Mouse (Mus musculus) cerebellum, adult (tissue): ENCODE data around the gene Zfp365.

ENCODE experiments used
- ATAC-seq: cut with Nextera tagmentation; 2 replicates; pipeline ENCODE4 v1.9.2; 2017; ENCODE audit warnings: mild to moderate bottlenecking, moderate library complexity, mixed read lengths; ENCODE audit not compliant: insufficient number of reproducible peaks, low FRiP score, low TSS enrichment

Gene Zfp365

GRCm38 (mm10) chr10:67912337-67912776 is at the start of gene Zfp365:
Gene Zfp365 (minus strand): TSS chr10:67912662.
- peak; percentile 85 for ATAC-seq

GRCm38 (mm10) chr10:67959982-67960381 is 47.5 kb upstream of the Zfp365 start:
- no peak for ATAC-seq

DNA sequence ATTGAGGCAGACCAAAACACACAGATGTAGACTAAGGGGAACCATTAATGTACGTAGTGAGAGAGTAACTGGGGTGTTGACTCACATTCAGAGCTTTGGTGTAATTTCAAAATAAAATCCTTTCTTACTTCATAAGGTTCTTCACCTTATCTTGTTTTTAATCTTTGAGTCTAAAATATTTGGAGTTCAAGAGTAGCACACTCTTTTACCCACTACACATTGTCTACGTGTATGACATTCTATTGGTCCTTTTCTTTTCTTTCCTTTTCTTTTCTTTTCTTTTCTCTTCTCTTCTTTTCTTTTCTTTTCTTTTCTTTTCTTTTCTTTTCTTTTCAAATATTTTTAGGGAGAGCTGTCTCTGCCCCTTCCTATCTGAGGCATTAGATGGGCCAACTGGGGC is 43.5 kb upstream of the Zfp365 start:
- no peak for ATAC-seq

- ATAC-seq = no peak
Observed at GRCm38 (mm10) chr10:67951690-67952089, 39.2 kb upstream of the Zfp365 start.

- no peak for ATAC-seq
Observed at GRCm38 (mm10) chr10:67950059-67950748, 37.7 kb upstream of the Zfp365 start.

GRCm38 (mm10) chr10:67943513-67943912 is 31.1 kb upstream of the Zfp365 start:
- no peak for ATAC-seq

- ATAC-seq = no peak
Observed at GRCm38 (mm10) chr10:67939546-67939945, 27.1 kb upstream of the Zfp365 start.

GRCm38 (mm10) chr10:67937775-67938174 is 25.3 kb upstream of the Zfp365 start:
- ATAC-seq = no peak

- no peak for ATAC-seq
Observed at GRCm38 (mm10) chr10:67936944-67937343, 24.5 kb upstream of the Zfp365 start.

DNA sequence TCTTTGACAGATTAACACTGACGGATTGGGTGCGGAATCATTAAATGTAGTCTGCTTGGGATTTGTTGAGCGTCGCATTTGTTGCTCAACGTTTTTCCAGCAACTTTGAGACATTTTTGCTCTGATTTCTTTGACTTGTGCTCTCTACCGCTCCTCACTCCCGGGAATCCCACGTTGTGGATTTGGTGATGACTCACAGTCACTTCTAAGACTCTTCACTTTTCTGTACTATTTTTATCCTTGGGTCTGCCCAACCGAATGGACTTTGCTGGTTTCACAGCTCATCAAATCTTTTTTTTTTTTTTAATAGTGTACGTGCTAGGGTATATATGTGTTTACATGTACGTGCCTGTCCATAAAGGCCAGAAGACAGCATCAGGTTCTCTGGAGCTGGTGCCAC is 20.3 kb upstream of the Zfp365 start:
- ATAC-seq = no peak

DNA sequence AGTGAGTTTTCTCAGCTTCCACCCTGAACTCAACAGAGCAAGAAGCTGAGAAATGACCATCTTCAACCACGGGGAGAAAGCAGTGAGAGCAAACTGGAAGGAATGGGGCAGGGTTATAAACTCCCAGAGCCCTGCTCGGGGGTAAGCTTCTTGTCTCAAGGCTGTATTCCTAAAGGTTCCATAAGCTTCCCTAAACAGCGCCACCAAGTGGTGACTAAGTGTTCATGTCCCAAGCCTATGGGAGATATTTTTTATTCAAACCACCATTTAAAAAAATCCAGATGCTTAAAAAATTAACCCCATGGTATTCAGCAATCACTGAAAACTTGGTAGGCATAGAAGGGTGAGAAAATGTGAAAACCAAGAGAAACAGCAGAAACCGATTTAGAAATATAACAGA is 18.9 kb upstream of the Zfp365 start:
- no peak for ATAC-seq

GRCm38 (mm10) chr10:67928584-67928983 is 16.1 kb upstream of the Zfp365 start:
- no peak for ATAC-seq

GRCm38 (mm10) chr10:67927718-67928455 is 15.4 kb upstream of the Zfp365 start:
- ATAC-seq = no peak

DNA sequence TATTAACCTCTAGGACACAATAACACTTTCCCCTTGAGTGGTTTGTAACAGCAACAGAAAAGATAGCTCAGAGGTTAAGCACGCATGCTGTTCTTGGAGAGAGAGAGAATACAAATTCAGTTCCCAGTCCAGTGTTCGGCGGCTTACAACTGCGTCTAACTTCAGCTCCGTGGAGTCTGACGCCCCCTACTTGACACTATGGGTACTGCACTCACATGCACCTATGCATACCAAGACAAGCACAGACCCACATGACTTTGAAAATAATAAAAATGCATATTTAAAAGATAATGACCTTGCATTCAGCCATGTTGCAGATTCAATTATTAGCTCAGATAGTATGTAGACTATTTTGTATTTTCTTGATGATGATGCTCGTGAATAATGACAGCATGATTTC is 11.6 kb upstream of the Zfp365 start:
- ATAC-seq = no peak

DNA sequence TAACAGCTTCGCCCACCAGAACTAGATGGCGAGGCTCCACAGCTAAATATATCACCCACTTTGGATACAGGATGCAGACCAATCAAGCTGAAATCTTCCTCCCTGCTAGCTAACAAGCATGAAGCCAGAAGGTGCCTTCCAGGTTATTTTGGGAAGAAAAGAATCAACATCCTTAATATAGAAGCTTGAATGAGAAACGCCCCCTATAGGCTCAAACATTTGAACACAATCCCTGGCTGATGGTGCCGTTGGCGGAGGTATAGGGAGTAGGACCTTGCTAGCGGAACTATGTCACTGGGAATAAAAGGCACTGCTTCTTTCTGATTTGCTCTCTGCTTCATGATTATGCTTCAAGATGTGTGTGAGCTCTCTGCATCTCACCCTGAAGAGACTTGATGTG is 9.3 kb upstream of the Zfp365 start:
- ATAC-seq = no peak

DNA sequence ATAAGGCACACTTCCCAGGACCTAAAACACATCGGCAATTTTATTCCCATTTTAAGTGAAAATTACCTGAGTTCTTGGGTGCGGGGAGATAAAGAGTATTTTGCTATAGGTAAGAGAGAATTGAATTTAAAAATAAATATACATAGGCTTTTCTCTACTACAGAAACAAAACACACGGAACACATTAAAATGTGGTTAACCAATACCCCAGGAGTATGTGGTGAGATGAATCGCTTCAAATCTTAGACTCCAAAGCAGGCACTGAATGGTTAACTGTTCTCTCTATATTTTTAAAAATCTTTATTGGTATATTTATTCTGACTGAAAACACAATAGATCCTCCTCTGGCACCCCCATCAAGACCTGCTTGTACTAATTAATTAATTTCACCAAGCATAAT is 7.2 kb upstream of the Zfp365 start:
- ATAC-seq = no peak

DNA sequence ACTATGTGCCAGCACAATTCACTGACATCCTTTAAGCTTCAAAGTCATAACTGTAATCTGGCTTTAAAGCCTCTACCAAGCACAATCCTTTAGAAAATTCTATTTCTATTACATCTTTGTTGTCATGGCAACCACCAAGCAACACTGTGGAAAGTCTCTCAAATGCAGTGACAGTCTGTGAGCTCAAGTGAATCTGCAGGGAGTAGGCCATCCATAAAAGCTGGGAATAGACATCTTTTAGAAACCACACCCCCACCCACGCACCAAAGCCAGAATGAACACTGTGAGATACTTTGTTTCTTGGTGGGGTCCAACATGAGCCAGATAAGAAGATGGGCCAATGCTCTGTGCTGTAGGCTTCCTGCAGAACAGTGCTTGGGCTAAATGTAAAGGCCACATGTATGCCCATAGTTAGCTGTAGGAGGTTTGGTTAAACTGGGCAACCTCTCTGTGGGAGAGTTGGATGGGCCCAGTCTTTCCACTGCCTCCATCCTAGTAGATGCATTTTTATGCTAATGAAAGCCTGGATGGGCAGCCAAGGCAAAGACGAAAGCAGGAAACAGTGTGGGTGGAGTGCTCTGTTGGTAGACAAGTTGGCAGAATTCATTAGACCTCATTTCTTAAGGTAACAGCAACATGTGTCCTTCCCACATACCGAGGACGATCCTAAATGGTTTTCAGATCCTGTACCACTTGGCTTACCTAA is 5.9 kb upstream of the Zfp365 start:
- no peak for ATAC-seq

DNA sequence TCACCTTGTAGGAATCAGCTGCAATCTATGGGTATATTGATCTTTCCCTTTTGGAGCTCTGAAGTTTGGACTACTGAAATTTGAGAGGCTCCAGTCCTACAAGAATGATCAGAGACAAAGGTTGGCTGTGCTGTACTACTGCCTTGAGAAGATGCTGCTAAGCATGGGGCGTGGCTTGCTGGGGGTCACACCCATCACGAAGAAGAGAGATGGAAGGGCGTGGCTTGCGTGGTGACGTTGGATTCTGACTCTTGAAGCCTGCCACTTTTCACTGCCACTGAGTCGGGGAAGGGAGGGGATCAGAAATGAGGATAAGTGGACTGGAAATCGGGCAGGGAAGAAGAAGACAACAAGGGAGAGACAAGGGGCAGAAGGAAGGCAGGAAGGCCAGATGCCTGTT is 4.9 kb upstream of the Zfp365 start:
- no peak for ATAC-seq

DNA sequence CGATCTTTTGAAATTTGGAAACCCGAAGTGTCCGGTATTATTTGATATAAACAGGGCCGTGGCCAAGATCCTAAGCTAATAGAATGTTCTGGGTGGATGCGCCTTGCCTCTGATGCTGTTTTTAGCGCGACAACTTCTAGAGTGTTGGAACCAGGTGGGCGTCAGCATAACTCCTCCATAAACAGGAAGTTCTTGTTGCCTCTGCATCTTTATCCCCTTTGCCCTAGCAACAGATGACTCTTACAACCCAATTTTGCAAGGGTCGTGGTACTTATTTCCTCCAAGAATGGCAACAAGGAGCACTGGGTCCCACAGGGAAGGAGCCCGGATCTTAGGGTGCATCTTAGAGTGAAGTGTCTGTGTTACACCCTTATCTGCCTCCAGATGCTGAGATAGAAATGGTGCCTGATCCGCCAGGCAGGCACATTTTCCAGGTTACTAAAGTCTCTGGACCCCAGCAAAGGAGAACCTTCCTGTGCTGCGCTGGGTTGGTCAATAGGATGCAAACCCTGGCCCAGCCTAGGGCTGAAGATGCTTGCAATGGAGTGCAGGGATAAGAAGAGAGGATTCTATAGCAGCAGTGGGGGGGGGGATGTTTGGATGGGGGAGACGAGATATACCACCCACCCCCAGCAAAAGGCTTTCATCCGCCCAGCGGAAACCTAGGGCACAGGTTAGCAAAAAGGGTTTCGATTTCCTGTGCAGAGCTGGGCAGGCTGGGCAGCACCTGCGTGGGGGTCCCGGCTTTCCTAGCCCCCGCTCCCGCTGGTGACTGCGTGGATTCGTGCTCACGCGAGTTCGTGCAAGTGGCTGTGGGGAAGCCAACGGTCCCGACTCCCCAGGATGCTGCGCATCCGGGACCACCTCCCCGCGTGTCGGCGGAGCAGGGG is 770 bp downstream of the Zfp365 start:
- ATAC-seq = peak; percentile 54

DNA sequence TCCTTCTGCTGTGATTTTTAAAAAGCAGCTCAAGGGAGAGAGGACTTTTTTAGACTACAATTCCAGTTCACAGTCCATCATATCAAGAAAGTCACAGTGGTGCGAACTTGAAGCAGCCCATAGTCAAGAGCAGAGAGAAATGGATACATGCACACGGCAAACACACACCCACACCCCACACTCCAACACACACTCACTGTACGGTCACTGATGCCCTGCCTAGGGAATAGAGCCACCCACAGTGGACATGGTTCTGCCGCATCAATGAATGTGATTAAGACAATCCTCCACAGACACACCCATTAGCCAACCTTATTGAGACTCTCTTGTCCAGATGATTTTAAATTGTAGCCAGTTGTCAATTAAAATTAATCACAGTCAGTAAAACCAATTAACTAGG is 4.5 kb downstream of the Zfp365 start:
- ATAC-seq = no peak
